Mouse (Mus musculus) heart, postnatal 0 days (tissue): ENCODE measurements around the gene Shbg.

Experiments
- CTCF ChIP-seq: IDR thresholded peaks from 2 replicates; pipeline ENCODE4 v1.5.1; 2016; ENCODE audit warnings: antibody characterized with exemption, control low read depth, low read depth
- EP300 ChIP-seq: IDR thresholded peaks from 2 replicates; pipeline ENCODE4 v1.6.1; 2016; ENCODE audit warnings: antibody characterized with exemption, low read depth

DNA sequence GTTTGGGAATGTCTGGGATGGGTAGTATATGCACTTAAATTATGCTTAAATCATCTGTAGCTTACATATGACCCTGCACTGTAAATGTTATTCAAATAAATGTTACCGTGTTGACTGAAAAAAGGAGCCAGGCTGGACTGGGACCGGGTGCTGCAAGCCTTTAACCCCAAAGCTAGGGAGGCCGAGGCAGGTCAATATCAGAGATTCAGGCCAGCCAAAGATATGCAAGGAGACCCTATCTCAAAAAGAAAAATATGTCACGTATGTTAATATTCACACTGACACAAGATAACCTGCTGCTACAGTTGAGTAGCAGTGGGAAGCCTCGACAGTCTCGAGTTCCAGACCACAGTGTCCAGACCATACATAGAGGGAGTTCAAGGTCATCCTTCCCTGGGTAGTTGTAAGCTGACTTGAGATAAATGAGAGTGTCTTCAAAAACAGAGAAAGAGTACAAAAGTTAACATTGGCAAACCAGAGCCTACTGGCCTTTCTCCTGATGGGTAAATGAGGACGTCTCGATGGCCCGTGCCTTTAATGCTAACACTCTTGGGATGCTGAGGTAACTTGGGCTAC, 35.4 kb downstream of the Shbg start:
- TF ChIP-seq EP300 = no peak
- TF ChIP-seq CTCF = no peak
